Mouse (Mus musculus) adrenal gland, adult (tissue): ENCODE measurements around the gene Rps18.
"Not testable (repeated sequence)": the region's sequence is repeated elsewhere in the genome, so short reads cannot be mapped to it uniquely, and the experiment has no call there.

Source experiments
- DNase-seq, 2 experiments: peaks; one replicate each; pipeline ENCODE4 v3.0.0; 2022 to 2023; ENCODE audit warnings: low spot score in 1 of 2; ENCODE audit not compliant: inconsistent age in 2 of 2

The Rps18 gene

GRCm38 (mm10) chr17:33955555-33956214, at the start of gene Rps18, which contains the start of gene Vps52:
Rps18 (minus strand) TSS chr17:33956001.
Vps52 (plus strand) TSS chr17:33955812.
- DNase-seq = peak; percentile 97 to 99

GRCm38 (mm10) chr17:34003426-34003825, 47.6 kb upstream of the Rps18 start:
- peak; percentile 27 to 76 for DNase-seq

GRCm38 (mm10) chr17:34000796-34001195, 45.0 kb upstream of the Rps18 start:
- not testable (repeated sequence) for DNase-seq

- DNase-seq = peak; percentile 95 to 98
These were observed 44.3 kb upstream of the Rps18 start, which contains the start of gene H2-K1 for GRCm38 (mm10) chr17:34000150-34000537. H2-K1 (minus strand) TSS chr17:34000347.

GRCm38 (mm10) chr17:33999341-34000149, 43.7 kb upstream of the Rps18 start:
- DNase-seq = peak; percentile 45 to 75

GRCm38 (mm10) chr17:33998697-33999096, 42.9 kb upstream of the Rps18 start:
- DNase-seq = not testable (repeated sequence)

- not testable (repeated sequence) for DNase-seq
These were observed 41.2 kb upstream of the Rps18 start for GRCm38 (mm10) chr17:33997025-33997424.

- no peak for DNase-seq
These were observed 39.9 kb upstream of the Rps18 start for GRCm38 (mm10) chr17:33995651-33996050.

GRCm38 (mm10) chr17:33994959-33995358, 39.2 kb upstream of the Rps18 start:
- no peak for DNase-seq

GRCm38 (mm10) chr17:33991788-33992664, 36.2 kb upstream of the Rps18 start:
- peak; percentile 48 to 83 for DNase-seq

- DNase-seq = peak; percentile 51 to 86
These were observed 26.3 kb upstream of the Rps18 start for GRCm38 (mm10) chr17:33982136-33982535.

- peak; percentile 89 to 95 for DNase-seq
These were observed 25.6 kb upstream of the Rps18 start for GRCm38 (mm10) chr17:33981192-33981909.

GRCm38 (mm10) chr17:33980181-33981035, 24.6 kb upstream of the Rps18 start:
- peak in 1 of 2 experiments; percentile 28 for DNase-seq

- DNase-seq = peak in 1 of 2 experiments; percentile 23
These were observed 23.8 kb upstream of the Rps18 start for GRCm38 (mm10) chr17:33979512-33980050.

GRCm38 (mm10) chr17:33978631-33979031, 22.8 kb upstream of the Rps18 start:
- peak; percentile 91 to 95 for DNase-seq

- peak in 1 of 2 experiments; percentile 24 for DNase-seq
These were observed 22.2 kb upstream of the Rps18 start for GRCm38 (mm10) chr17:33977861-33978557.

GRCm38 (mm10) chr17:33973572-33973971, 17.8 kb upstream of the Rps18 start:
- no peak for DNase-seq

GRCm38 (mm10) chr17:33972691-33973090, 16.9 kb upstream of the Rps18 start:
- peak in 1 of 2 experiments; percentile 38 for DNase-seq
